Mouse (Mus musculus): ENCODE measurements around the gene Cars.

DNA sequence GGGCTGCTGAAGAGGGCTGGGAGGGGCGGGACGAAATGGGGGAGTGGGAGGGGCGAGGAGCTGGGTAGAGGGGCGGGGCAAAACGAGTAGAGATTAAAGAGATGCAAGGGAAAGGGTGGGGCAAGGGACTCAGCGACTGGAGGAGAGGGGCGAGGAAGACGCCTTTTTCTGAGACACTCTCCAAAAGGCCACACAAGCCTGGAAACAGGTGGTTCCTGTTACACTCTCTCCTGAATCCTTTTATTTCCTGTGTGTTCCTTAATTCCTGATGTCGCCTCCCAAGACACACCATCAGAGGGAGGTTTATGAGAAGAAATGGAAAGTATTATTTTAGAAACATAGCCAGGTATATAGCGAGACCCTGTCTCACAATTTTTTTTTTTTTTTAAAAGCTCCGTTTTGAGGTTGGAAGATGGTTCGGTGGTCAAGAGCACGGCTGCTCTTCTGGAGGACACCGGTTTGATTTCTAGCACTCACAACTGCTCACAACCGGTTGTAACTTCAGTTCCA lies 396 bp upstream of the Cars start:
- TF ChIP-seq CTCF (conservative IDR thresholded peaks at IDR 0.05; ENCODE audit: low read length) (no peak), POU5F1 (IDR thresholded peaks at IDR 0.05; ENCODE audit: borderline replicate concordance, low read length) (no peak)

Measured in E14TG2a.4 (cell line).